Mouse (Mus musculus) E14TG2a.4 (cell line): ENCODE measurements at regions not wholly inside any gene's neighbourhood (a gene's known extent, or its start where the extent isn't known, plus 50 kb on each side); places are given as distances from the start of the nearest gene placed in this dataset.

ENCODE experiments used
- CTCF ChIP-seq: conservative IDR thresholded peaks from 2 replicates; pipeline ENCODE4 v1.5.1; 2014; ENCODE audit warnings: low read length
- NANOG ChIP-seq: IDR thresholded peaks from 2 replicates; pipeline ENCODE4 v1.6.1; 2014; ENCODE audit warnings: borderline replicate concordance, low read length, mixed read lengths
- POU5F1 ChIP-seq: IDR thresholded peaks from 2 replicates; pipeline ENCODE4 v1.6.1; 2014; ENCODE audit warnings: low read length, borderline replicate concordance

DNA sequence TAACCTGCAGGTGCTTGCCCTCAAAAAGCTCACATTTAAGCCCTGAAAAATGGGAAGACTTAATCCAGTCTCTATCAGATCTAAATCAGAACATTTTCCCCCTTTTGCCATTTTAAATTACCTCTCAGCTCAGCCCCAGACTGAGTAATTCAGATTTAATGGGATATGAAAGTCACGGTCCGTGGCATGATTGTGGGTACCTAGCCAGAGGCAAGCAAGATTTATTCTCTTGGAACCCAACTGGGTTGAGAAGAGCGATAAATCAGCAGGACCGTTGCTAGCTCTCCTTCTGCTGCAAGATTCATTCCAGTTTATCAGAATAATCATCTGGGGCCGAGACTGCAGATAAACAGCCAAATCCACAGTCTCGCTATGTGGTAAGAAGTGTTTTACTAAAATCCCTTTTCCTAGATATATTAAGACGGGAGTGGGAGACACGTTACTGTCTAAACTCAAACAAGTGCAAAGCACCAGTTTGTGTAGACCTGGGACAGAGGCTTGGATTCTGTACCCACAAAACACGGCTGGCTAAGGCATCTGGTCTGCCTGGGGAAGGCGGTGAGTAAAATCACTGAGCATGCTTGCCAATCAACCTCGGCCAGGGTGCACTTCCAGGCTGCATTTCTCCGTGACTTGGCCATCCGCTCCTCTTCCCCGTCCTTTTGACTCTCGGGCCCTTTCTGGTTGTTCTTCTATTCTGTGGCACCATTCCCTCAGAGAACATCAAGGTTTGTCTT, 282.2 kb upstream of the Chd6 start:
- TF ChIP-seq CTCF = no peak
- TF ChIP-seq POU5F1 = no peak
- TF ChIP-seq NANOG = no peak
